Mouse (Mus musculus): Measurements from ENCODE around the gene Katna1.

The Katna1 gene

DNA sequence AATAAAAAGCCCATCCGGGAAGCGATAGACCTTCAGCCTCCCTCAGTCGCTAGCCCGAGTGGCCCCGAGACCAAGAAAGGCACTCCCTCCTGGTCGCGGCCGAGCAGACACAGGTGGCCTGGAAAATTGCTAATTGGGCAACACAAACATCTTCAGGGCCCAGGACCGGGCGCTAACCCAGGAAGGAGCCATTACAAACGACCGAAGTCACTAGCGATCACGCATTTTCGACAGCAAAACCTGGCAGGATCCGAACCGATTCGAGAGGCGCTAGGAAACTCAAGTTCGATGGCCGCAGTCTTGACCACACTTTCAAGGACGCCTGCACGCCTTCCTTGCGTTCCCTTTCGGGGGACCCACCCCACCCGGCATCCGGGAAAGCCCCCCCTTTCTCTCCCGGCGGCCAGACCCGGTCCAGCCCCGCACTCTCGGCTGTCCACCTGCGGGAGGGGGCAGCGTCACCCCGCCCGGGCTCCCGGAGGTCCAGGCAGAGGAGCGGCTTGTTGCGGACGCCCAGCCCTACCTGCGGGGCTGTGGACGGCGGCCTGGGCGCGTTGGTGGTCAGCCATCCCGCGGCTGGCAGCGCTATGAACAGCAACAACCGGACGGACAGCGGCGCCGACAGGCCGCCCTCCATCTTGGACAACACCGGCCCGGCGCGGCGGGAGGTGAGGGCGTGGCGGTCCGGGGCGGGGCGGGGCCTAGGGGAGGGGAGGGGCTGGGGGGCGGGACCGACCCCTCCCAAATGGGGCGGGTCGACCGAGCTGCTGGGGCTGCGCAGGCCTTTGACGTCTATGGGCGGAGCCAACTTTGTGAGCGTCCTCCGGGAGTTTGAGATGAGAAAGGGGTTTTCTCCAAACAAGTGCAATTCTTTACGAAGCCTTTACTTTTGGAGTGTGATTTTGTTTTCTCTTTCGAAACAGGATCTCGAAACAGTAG is 54.7 kb downstream of the Katna1 start:
- DNase-seq: peak; percentile 85

DNA sequence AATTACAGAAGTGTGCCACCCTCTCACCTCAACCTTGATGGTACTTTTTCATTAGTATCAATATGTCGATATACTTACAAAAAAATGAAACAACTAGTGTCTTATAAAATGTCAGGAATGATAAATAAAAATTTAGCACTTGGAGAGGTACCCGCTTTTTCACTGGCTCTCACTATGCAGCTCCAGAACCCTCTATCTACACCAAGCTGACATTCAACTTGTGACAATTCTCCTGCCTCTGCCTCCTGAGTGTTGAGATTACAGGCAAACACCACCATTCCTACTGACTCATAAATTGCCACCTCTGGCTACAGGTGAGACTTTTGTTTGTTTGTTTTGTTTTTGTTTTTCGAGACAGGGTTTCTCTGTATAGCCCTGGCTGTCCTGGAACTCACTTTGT is 55.4 kb downstream of the Katna1 start:
- no peak for DNase-seq

DNA sequence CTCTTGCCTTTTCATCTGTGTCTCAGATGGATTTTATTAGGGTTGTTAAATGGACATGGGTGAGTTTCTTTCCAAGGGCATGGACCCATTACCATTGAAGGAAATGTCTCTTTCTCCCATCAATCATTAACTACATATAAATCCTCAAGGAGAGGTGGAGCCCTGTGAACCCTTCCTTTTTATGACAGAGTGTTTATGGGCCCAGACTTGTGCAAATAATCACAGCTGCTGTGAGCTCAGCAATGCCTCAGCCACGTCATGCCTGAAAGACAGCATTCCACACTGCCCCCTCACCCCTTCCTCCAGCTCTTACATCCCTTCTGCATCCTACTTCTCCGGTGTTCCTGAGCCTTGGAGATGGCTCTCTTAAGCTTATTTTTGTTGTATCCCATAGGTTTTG is 61.5 kb downstream of the Katna1 start:
- no peak for DNase-seq

DNA sequence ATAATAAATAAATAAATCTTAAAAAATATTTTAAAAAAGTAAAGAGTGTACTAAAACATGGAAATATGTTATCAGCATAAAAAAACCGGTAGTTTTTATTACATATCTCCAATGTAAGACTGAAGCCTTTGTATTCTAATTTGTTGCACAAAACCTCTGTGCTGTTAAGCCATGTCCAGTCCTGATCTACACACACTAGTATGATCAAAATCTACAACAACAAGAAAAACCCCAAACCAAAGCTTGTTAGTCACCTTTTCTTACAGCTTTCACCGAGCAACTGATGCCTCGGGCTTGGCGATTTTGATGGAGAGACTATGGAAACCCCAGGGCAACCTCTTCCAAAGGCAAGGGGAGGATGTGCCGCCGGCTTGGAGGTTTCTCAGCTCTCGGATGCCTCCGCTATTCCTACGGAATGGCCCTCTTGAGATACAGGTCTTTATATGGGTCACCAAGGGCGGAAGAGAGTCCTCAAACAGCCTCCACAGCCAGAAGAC is 66.5 kb downstream of the Katna1 start:
- no peak for DNase-seq

DNA sequence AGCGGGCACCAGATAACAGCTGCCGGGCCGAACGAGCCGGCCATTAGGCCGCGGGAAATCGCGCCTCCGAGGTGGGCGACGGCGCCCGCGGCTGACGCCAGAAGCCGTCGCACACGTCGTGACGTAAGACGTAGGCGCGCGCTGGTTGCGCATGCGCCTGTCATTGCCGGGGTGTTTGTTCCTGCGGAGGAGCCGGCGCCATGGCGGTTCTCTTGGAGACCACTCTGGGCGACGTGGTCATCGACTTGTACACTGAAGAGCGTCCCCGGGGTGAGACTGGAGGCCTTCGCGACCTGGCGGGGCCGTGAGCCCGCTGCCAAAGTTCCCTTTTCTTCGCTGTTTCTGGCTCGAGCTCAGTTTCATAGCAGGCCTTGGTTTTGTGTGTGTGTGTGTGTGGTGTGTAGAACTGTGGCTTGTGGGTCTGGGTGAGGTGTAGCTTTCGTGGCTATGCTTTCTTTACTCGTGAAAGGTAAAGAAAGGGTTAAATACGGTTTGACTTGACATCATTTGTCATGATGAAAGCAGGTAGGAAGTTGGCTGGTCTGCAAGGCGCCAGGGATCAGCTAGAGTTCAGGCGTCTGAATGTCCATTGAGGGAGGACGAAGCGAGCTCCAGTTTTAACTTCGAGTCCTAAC is 67.1 kb downstream of the Katna1 start, which contains the start of the genes Ginm1 and Ppil4:
Ginm1 (minus strand) TSS at position 74 of the 635 bp plus-strand sequence.
Ppil4 (plus strand) TSS at position 141 of the 635 bp plus-strand sequence.
- peak; percentile 92 for DNase-seq

DNA sequence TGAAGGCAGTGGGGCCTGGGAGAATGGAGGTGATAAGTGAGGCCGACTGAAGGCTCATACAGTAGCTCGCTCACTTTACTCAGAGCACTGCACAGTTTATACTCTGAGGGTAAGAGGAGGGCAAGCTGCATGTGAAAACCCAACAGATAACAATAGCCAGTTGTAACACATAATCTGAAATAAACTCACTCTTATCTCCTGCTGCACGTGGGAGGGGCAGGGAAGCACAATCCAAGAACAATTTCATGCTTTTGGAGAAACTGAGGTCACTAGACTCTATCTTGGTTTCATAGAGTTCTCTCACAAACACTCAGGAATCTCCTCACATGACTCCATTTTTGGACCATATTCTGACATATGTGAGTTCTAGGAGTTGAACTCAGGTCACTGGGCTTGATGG is 75.5 kb downstream of the Katna1 start:
- DNase-seq: no peak

DNA sequence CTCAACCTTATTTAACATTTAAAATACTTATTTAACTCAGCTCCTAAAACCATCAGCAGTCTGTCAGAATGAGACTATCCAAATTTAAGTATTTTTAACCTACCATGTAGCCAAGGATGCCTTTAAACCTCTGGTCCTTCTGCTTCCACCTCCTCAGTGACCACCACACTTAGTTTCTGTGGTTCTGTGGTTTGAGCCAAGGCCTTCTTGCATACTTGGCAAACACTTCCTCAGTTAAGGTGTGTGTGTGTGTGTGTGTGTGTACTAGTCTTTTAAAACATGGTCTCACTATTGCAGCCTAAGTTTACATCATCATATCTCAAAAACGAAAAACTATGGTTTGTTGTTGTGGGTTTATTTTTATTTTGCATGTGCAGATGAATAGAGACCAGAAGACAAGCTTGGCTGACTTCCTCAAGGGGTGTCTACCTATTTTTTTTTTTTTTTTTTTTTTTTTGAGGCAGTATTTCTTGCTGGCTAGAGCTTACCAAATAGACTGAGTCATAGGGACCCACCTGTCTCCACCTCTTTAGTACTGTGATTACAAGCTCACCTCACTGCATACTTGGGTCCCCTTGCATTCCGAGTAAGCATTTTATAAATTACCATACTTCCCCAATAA is 76.8 kb downstream of the Katna1 start:
- DNase-seq: no peak

DNA sequence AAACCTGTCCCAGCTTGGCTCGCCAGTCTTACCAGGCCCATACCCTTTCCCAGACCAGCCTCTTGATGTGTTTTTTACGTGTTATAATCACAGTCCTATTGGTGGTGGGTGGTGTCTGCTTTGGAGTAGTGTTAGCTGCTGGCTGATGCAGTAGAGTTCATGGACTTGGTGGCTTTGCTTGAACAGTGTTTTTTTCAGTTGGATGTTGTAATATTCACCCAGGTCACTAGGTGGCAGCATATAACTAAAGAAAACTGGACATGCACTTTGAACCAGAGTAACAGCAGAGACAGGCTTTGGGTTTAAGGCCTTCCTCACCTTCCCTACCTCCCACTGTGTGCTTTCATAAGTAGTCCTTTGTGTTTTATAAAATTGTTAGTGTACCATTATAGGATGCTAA is 84.1 kb downstream of the Katna1 start:
- no peak for DNase-seq
